Mouse (Mus musculus) mouse embryonic stem cell (cell line): ENCODE results near the gene Col11a2.
"Not testable (repeated sequence)": the region's sequence is repeated elsewhere in the genome, so short reads cannot be mapped to it uniquely, and the experiment has no call there.

ENCODE experiments used
- in situ Hi-C, 2 experiments: fragments of 300-500 bp; cut with MboI; formaldehyde crosslinking; loops; 1 replicate in 1 of 2; 3 replicates in 1 of 2; pipeline ENCODE4 v1.14.3; 2019 to 2020; ENCODE audit warnings: low sequenced_read_pairs in 2 of 2, low pct_unique_long_range_greater_than_20kb in 1 of 2, mixed read lengths in 1 of 2; ENCODE audit not compliant: unreplicated experiment in 1 of 2

The Col11a2 gene

DNA sequence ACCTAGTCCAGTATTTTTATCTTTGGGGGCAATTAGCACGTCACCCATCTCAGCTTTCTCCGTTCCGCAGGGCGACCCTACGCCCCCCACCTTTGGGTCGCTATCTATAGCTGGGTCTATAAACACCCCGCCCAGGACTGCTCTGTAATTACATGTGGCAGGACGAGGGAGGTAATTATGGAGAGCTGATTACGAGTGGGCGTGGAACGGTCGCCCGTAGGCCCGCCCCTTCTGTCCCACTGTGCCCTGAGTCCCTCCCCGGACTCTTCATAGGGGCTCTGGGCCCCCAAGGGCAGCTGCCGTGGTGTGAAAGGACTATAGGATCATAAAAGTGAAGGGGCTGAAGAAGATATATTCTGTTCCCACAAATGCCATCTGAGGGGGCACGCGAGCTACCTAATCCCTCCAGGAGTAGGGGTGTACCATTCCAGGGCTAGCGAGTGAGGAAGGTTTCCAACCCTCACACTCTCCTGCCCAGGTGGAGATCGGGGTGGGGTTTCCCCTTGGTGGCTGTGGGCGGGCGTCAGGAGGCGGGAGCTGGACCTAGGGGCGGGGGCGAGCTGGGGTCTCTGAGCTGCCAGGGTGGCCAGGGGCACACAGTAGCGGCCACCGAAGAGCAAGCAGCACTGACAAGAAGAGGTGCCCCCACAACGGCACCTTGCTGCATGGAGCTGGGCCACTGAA is at the start of gene Col11a2:
Gene Col11a2 (plus strand): TSS at position 560 of the 684 bp plus-strand sequence.
- in situ Hi-C loops, result no loop called here

DNA sequence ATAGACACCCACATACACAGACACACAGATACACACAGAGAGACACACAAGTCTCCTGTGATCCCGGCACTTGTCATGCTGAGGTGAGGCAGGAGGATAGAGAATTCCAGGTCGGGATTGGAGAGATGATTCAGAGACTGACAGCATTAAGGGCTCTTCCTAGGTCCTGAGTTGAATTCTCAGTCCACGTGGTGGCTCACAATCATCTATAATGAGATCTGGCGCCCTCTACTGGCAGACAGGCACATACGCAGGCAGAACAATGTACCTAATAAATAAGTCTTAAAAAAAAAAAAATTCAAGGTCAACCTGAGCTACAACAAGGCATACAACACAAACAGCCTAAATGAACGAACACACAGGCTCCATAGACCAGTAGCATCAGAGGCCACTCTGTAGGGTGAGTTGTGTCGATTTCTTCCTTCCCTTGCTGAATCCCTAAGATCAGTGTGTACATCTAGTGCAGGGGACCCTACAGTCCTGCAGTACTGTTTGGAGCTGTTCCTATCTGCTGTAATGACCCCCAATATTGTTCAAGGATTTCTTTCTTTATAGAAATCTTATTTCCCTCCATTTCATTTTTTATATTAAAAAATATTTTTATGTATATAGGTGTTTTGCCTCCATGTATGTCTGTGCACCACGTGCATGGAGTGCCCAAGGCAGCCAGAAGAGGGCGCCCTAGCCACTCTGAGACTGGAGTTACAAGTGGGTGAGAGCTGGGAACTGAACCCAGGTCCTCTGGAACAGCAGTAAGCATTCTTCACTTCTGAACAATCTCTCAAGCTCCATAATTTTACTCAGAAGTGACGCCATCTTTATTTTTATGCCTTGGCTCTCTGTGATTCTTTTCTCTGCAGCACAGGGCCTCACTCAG is 47.2 kb upstream of the Col11a2 start:
- in situ Hi-C loops, result no loop called here

DNA sequence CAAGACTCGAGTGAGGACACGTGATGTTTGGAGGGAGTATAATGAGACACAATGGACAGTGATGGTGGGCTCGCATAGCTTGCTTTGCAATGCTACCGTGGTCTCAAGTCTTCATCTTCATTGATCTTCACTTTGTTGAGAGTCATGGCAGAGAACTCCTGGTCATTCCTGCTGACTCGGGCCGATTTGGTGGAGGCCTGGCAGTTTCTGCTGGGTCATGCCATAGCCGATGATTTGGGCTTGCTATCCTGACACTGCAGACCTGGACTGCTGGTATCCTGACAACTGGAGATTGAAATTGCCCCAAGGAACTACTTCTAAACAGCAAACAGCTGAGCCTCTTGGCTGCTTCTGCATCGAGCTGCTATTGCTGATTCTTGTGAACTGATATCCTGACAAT is 44.3 kb upstream of the Col11a2 start:
- in situ Hi-C loops, result no loop called here

DNA sequence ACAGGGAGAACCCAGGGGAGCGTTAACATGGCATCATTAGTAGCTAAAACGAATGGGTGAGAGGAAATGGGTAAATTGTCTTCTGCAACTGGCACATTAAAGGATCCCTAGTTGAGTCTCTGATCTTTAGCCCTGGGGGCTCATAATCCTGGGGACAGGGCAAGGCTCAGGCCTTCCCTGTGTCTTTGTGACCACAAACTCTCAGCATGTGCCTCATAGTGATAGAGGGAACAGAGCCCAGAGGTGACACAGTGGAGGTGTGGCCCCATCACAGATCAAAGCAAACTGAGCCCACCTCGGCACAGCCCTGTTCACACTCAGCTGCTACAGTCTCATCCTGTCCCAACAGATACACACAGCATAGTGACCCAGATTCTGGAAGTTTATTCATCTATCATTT is 43.6 kb upstream of the Col11a2 start:
- in situ Hi-C loops, result no loop called here

DNA sequence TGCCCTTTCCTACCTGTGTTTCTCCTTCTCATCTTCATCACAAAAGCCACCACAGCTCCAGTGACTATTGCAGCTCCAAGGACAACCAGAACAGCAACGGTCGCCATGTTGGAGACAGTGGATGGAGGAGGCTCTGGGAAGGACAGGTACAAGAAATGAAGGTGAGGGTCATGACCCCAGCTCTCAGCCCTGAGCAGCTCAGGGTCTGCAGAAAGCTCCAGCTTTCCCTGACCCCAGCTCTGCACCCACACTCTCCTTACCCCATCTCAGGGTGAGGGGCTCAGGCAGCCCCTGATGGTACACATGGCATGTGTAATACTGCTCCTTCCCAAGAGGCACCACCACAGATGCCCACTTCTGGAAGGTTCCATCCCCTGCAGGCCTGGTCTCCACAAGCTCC is 42.2 kb upstream of the Col11a2 start:
- in situ Hi-C loops, result not testable (repeated sequence)

DNA sequence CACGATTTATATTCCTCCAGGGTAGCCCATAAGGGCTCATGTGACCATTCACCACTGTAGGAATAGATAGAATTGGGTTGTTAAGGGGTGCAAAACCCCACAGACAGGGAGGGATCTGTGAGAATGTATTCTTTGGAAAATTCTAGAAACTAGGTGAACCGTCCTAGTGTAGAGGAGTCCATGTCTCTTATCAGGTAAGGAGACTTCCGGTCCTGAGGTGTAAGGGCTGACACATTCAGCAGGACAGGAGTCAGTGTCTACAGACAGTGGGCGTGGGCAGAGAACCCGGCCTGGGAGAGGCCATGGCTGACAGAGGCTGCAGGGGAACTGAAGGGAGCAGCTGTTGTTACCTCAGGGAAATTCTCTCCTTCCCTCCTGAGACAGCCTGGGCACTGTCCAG is 40.5 kb upstream of the Col11a2 start:
- in situ Hi-C loops, result not testable (repeated sequence)

DNA sequence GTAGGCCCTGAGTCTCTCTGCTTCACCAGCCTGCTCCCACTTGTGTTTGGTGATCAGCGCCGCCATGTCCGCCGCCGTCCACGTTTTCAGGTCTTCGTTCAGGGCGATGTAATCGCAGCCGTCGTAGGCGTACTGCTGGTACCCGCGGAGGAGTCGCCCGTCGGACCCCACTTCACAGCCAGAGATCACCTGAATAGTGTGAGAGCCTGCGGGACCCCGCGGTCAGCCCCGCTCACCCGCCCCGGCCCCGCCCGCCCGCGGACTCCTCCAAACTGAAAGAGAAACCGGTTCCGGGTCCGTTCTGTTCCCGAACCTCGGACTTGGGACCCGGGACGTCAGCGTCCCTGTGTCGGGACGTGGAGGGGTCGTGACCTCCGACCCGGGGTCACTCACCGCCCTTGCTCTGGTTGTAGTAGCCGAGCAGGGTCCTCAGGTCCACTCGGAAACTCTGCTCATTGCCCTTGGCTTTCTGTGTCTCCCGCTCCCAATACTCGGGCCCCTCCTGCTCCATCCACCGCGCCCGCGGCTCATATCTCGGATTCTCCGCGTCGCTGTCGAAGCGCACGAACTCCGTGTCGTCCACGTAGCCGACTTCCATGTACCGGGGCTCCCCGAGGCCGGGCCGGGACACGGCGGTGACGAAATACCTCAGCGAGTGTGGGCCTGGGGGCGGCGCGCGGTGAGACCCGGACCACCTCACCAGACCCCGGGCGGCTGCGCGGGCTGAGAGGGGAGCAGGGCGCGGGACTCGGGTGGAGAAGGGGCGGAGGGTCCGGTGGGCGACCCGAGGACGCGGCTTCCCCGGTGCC is 39.7 kb upstream of the Col11a2 start:
- in situ Hi-C loops, result loop anchor here in 1 of 2 experiments (5.0 kb wide), 1 partner anchor 32 kb away; no protein-coding TSS in a partner anchor

DNA sequence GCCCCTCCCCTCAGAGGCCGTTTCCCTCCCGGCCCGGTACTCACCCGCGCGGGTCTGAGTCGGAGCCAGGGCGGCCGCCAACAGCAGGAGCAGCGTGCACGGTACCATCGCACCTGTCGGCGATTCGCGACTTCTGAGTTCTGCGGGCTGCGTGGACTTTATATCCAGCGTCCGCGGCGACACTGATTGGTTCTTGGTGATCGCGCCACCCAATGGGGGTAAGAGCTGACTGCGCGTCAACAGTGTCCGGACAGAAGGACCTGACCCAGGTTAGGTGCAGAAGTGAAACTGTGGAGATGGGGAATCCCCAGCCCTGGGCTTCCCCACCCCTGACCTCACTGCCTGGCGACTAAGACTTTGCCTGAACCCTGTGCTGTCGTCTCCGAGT is 39.1 kb upstream of the Col11a2 start, which contains the start of gene H2-K1:
Gene H2-K1 (minus strand): TSS at position 198 of the 388 bp plus-strand sequence.
- in situ Hi-C loops, result loop anchor here in 1 of 2 experiments (5.0 kb wide), 1 partner anchor 33 kb away; no protein-coding TSS in a partner anchor

DNA sequence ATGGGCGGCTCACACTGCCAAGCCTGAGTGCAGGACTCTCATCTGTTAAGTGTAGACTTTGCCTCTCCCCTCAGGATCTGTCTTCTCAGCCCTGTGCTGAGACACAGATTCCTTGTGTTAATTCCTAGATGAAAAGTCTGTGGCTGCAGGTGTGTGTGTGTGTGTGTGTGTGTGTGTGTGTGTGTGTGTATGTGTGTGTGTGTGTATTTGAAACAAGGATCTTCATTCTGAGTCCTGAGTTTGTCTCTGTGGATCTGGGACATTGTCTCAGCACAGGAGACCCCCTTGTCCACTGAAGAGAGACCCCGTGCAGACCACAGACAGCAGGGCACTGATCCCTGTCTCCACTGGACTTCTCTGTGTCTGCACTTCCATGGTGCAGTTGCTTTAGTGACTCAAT is 38.4 kb upstream of the Col11a2 start:
- in situ Hi-C loops, result loop anchor here in 1 of 2 experiments (5.0 kb wide), 1 partner anchor 33 kb away; no protein-coding TSS in a partner anchor

DNA sequence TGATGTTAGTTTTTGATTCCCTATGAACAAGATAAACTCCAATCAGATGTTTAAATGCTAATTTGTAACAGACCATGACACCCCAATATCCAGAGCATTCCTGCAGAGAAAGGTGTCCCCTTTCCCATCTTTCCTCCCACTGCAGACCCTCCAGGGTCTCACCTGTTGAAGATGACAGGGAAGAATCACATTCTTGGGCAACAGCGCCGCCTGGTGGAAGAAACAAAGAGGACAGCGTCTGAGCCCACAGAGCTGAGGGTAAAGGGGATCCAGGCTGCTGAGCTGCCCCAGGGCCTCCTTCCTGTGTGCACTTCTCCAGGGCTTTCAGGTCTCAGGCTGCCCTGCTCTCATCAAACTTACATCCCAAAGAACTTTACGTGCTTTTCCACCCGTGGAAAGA is 35.8 kb upstream of the Col11a2 start:
- in situ Hi-C loops, result loop anchor here in 1 of 2 experiments (5.0 kb wide), 1 partner anchor 36 kb away; no protein-coding TSS in a partner anchor

DNA sequence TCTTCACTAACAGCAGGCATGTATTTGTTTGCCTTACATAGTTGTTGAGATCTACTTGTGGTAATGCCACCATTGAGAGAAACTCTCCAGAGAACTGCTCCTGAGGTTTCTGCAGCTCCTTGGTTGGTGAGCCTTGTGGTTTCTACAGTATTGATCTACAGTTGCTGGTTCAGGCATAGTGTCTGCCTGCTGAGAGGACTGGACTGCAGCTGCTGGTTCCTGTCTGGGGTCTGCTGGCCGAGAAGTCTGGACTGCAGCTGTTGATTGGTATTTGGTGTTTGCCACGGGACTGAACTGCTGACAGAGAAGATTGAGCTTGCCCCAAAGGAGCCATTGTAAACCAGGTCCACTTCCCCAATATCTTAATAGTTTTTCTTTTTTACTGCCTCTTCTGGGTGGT is 32.7 kb upstream of the Col11a2 start:
- in situ Hi-C loops, result no loop called here

DNA sequence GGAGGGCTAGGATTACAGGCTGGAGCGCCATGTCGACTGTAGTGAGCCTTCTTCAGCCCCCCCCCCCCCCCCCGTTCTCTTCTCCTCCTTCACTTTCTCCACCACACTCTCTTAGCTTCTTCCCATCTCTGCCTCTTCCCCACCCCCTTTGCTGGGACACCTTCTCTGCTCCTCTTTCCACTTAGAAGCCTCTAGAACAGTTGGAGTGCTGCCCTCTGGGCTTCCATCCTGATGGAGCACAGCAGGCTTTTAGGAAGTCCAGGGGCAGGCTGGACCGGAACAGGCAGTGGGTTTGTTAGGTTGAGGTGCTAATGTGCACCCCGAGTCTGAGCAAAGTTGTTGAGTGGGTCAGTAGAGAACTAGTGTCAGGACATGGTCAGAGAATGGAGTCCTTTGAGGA is 29.1 kb upstream of the Col11a2 start:
- in situ Hi-C loops, result no loop called here

DNA sequence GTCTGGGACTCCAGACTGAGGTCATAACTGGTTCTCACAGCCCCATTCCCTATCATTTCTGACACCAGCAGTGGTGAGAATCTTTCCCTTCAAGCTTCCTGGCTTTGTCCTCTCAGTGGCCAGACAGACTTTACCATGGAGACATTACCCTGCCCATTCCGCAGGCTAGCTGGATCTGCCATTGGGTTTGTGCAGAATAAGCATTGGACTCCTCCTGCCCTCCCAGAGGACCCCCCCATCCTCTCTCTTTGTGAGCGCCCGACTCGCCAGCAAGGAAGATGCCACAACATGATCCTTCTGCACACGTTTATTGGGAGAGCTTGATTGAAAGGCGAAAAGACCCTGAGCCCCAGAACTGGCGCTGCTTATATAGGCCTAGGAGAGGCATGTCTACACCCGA is 25.8 kb upstream of the Col11a2 start:
- in situ Hi-C loops, result no loop called here

DNA sequence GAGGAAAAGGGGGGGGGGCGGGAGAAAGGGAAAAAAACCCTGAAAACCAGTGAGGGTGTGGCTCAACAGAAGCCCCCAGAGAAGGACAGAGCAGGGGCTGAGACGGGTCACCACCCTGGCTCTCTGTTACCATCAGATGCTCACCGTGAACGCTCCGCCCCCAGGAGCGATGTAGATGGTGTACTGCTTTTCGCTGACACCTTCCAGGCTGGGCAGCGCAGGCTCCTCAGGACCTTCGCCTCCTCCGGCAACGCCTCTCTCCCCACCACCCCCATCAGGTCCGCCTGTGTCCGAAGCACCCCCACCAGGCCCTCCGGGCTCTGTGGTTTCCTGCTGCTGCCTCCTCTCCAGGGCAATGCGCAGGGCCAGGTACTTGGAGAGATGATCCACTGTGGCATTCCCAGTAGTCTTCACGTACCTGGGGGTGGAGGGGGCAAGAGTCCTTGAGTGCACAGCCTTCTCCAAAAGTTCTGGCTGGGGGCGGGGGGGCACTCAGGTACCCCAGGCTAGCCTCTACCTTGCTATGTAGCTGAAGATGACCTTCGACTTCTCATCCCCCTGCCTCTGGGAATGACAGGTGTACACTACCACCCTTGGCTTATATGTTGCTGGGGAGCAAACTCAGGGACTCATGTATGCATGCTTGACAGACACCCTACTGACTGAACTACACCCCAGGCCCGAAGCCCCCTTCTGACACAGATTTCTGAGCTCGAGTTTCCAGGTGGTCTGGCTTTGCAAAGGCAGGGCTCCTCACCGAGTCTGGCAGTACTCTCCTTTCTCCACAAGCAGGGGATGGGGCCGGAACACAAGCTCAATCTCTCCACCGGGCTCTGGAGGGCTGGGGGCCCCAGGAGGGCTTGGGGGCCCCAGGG is 17.5 kb upstream of the Col11a2 start:
- in situ Hi-C loops, result no loop called here

DNA sequence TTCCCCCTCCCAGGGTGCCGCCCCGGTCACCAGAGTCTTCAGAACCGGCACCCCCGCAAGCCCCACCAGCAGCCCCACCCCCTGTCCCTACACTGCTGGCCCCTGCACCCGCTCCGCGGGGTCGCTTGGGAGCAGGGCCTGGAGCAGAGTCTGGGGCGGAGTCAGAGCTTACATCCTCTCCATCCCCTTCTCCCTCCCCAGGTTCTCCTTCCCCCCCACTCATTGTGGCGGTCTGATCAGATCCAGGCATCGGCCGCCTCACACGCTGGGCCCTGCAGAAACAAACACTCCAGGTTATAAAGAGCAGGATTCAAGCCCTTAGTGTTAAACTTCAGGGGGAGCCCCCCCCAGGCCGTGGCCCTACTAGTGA is 16.8 kb upstream of the Col11a2 start:
- in situ Hi-C loops, result no loop called here

DNA sequence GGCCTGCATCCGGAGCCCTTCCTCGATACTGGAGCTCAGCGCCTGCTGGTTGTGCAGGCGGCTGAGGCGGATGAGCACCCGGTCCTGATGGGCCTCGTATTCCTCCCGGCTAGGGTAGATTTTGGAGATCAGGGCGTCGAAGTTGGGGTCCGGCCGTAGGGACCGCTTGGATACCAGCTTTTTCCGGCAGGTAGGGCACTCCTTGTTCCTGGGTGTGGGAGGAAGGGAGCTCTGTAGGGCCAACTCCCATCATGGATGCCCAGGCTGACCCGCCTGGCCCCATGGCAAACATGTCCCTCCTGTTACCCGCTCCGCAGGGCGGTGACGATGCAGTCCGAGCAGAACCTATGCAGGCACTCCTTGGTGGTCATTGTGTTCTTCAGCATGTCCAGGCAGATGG is 16.2 kb upstream of the Col11a2 start:
- in situ Hi-C loops, result no loop called here

DNA sequence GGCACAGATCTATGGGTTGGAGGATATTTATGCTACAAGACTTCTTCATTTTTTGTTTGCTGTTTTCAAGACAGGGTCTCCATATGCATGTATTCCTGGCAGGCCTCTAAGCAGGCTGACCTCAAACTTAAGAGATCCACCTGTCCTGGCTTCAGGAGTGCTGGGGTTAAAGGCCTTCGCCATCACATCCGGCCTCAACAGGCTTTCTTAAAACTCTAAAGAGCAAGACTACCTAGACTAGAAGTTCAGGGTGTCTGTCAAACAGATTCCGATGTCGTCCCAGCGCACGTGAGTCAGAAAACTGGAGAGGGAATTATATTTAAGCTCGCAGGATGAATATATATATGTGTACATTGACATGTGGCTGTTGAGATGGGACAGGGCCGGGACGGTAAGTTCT is 15.6 kb upstream of the Col11a2 start:
- in situ Hi-C loops, result no loop called here

DNA sequence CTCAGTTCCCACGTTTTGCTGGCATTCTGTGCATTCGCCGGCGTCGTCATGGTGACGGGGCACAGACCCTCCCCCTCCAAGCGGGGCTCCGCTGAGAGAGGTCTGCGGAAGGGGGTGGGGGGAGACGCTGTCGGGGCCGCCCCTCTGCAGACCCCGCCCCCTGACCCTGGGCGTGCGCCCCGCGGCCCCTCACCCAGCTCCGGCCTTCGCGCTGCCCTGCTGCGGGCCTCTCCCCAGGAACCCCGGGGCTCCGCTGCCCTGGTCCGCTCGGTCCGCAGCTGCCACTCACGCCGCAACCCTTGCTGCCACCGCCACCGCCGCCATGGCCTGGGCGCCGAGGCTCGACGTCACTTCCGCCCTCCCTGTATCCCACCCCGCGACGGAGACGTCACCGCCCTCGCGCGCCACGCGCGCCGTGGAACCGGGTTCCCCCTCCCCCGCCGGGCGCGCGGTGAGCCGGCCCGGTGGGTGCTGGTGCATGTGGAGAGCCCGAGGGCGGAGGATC is 14.9 kb upstream of the Col11a2 start, which contains the start of gene Ring1:
Gene Ring1 (minus strand): TSS at position 364 of the 505 bp plus-strand sequence.
- in situ Hi-C loops, result no loop called here
